Mouse (Mus musculus): ENCODE data around the gene Robo1. TPM values are rescaled to one million over a fixed set of nuclear protein-coding genes. Genes with fewer than 3 reads are reported as not detected.

Gene Robo1
- 4.0 TPM for polyA plus RNA-seq (2014; fragmentation: Illumina TruSeq; extraction: RNeasy Lipid Tissue Mini Kit (QIAGEN cat#74804); ENCODE audit: low read depth, low replicate concordance)

DNA sequence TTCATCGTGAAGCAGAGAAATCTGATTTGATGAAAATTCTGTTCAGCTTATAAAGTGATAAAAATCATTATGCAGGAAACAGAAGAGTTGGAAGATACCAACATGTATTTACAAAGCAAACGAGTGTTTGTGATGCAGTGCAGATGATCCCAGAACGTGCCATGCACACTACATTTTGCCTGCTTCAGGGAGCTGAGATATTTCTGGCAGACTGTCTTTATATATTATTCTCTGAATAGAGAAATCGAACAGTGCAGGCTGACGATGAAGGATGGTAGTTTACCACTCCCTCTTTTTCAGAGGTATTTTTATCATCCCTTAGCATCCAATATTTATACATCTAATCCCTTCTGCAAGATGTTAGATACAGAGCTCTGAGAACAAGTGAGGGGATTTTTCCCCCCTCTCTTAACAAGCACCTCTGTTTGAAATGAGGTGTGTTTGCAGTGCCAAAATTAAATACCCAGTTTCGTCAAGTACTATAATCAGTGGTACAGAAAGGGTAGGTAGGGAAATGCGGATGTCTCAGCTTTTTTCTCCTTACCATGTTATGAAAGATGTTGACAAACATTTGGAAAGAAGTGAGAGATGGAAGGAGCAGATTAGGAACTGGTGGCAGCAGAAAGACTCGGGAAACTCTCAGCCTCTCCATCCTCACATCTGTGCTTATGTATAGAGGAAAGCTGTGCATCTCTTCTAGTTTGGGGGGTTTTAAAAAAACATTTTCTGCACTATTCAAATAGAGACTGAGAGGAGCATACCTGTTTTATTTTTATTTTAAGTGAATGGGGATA is at the start of gene Robo1:
TSS of gene Robo1 (plus strand) at position 770 of the 794 bp plus-strand sequence.

